Mouse (Mus musculus) gastrocnemius, adult 2 months (tissue): ENCODE measurements around the gene Cdkn2aipnl. TPM values are rescaled to one million over a fixed set of nuclear protein-coding genes. Genes with fewer than 3 reads are reported as not detected.

Experiments used
- DNase-seq: peaks from one replicate; pipeline ENCODE4 v3.0.0; 2022
- H3K27ac ChIP-seq: fragments of 200-600 bp; 2 replicates; pipeline ENCODE4 v1.8.1; 2022; ENCODE audit warnings: mild to moderate bottlenecking
- H3K4me3 ChIP-seq: fragments of 200-600 bp; 2 replicates; pipeline ENCODE4 v1.8.1; 2022; ENCODE audit warnings: mild to moderate bottlenecking, moderate library complexity
- CTCF ChIP-seq: fragments of 200-600 bp; IDR thresholded peaks from 2 replicates; pipeline ENCODE4 v1.8.1; 2022; ENCODE audit warnings: antibody characterized with exemption, mild to moderate bottlenecking, moderate library complexity
- intact Hi-C: fragments of 180-260 bp; cut with DNase I; formaldehyde crosslinking; loops from one replicate; pipeline ENCODE4 v1.15.1; 2025
- total RNA-seq, 2 experiments: library from RNA; stranded (reverse); gene quantifications; 2 replicates each; pipeline ENCODE4 v1.2.3; 2021

The Cdkn2aipnl gene
- total RNA-seq, 2 experiments from 2014 or later, result 16.9 to 30.0 TPM

GRCm38 (mm10) chr11:51935636-51936434, 31.6 kb upstream of the Cdkn2aipnl start:
- DNase-seq, result no peak
- intact Hi-C loops, result no loop called here
- TF ChIP-seq CTCF, result no peak

GRCm38 (mm10) chr11:51937361-51937781, 30.1 kb upstream of the Cdkn2aipnl start:
- no peak for TF ChIP-seq CTCF
- intact Hi-C loops, result no loop called here
- Histone ChIP-seq H3K27ac (no peak overlapping the region), H3K4me3 (no peak overlapping the region)
- no peak for DNase-seq

More at GRCm38 (mm10) chr11:51935636-51936434, 31.6 kb upstream of the Cdkn2aipnl start:
- Histone ChIP-seq H3K27ac (no peak overlapping the region), H3K4me3 (no peak overlapping the region)

- DNase-seq, result no peak
- intact Hi-C loops, result no loop called here
- Histone ChIP-seq H3K27ac (peak overlapping the region; percentile 48), H3K4me3 (no peak overlapping the region)
- no peak for TF ChIP-seq CTCF
Measured at GRCm38 (mm10) chr11:51938817-51939589, 28.5 kb upstream of the Cdkn2aipnl start.

GRCm38 (mm10) chr11:51939590-51939955, 27.9 kb upstream of the Cdkn2aipnl start:
- no peak for TF ChIP-seq CTCF
- no peak overlapping the region for H3K4me3 ChIP-seq
- H3K27ac ChIP-seq, result peak overlapping the region; percentile 53; the same call in 1 of the 2 replicates
- intact Hi-C loops, result no loop called here
- no peak for DNase-seq

- peak overlapping the region; percentile 21; the same call in 1 of the 2 replicates for H3K4me3 ChIP-seq
- intact Hi-C loops, result loop anchor here (5.0 kb wide), 1 partner anchor 83 kb away; the partner anchor contains the start of gene Jade2
- DNase-seq, result peak; percentile 84
- no peak for TF ChIP-seq CTCF
- H3K27ac ChIP-seq, result peak overlapping the region; percentile 53
Measured at GRCm38 (mm10) chr11:51940511-51940955, 26.9 kb upstream of the Cdkn2aipnl start.

GRCm38 (mm10) chr11:51942602-51943499, 24.6 kb upstream of the Cdkn2aipnl start:
- peak overlapping the region; percentile 26; the same call in 1 of the 2 replicates for H3K4me3 ChIP-seq
- peak; percentile 79 for DNase-seq
- TF ChIP-seq CTCF, result no peak
- intact Hi-C loops, result loop anchor here (2.0 to 5.0 kb wide), 2 partner anchors 20 to 86 kb away; partner anchors contain the start of gene Jade2
- peak overlapping the region; percentile 89 for H3K27ac ChIP-seq

- no peak for DNase-seq
- intact Hi-C loops, result loop anchor here (2.0 to 5.0 kb wide), 2 partner anchors 21 to 86 kb away; partner anchors contain the start of gene Jade2
- no peak for TF ChIP-seq CTCF
- H3K27ac ChIP-seq, result peak overlapping the region; percentile 89
- H3K4me3 ChIP-seq, result 0 out of 2 replicates have a peak overlapping the region, but pooled peaks have one; percentile 26
Measured at GRCm38 (mm10) chr11:51943500-51943841, 24.0 kb upstream of the Cdkn2aipnl start.

- intact Hi-C loops, result loop anchor here (5.0 kb wide), 1 partner anchor 87 kb away; the partner anchor contains the start of gene Jade2
- H3K4me3 ChIP-seq, result no peak overlapping the region
- no peak for TF ChIP-seq CTCF
- peak overlapping the region; percentile 89 for H3K27ac ChIP-seq
- no peak for DNase-seq
Measured at GRCm38 (mm10) chr11:51944239-51944638, 23.2 kb upstream of the Cdkn2aipnl start.

GRCm38 (mm10) chr11:51945548-51945947, 21.9 kb upstream of the Cdkn2aipnl start:
- DNase-seq, result peak; percentile 81
- no peak overlapping the region for H3K4me3 ChIP-seq
- intact Hi-C loops, result no loop called here
- H3K27ac ChIP-seq, result peak overlapping the region; percentile 89
- no peak for TF ChIP-seq CTCF

GRCm38 (mm10) chr11:51946144-51946543, 21.3 kb upstream of the Cdkn2aipnl start:
- peak overlapping the region; percentile 89 for H3K27ac ChIP-seq
- DNase-seq, result peak; percentile 32
- TF ChIP-seq CTCF, result no peak
- intact Hi-C loops, result no loop called here
- no peak overlapping the region for H3K4me3 ChIP-seq

- no peak overlapping the region for H3K27ac ChIP-seq
- intact Hi-C loops, result no loop called here
- no peak for TF ChIP-seq CTCF
- no peak overlapping the region for H3K4me3 ChIP-seq
- DNase-seq, result no peak
Measured at GRCm38 (mm10) chr11:51949155-51949840, 18.2 kb upstream of the Cdkn2aipnl start.
